Mouse (Mus musculus) right cerebral cortex, postnatal 36 days (tissue): Measurements from ENCODE around the gene Gm14391.
"Not testable (repeated sequence)": the region's sequence is repeated elsewhere in the genome, so short reads cannot be mapped to it uniquely, and the experiment has no call there.

Experiments used
- DNase-seq, 2 experiments: peaks; one replicate each; pipeline ENCODE4 v3.0.0; 2022; ENCODE audit warnings: low spot score in 2 of 2, mixed read lengths in 1 of 2

Gene Gm14391

DNA sequence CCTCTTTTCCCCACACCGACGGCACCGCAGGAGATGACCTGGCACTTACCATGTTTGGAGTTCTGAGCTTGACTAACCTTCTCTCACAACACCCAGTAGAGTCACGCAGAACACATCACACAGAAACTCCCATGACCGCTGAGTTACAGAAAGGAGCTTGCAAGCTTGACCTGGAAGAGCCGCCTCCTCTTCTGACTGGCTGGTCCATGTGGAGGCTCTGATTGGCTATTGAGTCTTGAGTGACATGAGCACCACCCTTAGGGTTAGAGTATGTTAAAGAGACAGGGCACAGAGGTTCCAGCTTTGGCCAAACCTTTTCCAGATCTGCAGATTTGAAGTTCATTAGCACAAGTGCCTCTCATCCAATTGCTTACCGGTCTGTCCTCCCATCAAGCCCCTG lies at the start of gene Gm14391:
TSS of gene Gm14391 (minus strand) at position 186 of the 400 bp plus-strand sequence.
- not testable (repeated sequence) for DNase-seq

DNA sequence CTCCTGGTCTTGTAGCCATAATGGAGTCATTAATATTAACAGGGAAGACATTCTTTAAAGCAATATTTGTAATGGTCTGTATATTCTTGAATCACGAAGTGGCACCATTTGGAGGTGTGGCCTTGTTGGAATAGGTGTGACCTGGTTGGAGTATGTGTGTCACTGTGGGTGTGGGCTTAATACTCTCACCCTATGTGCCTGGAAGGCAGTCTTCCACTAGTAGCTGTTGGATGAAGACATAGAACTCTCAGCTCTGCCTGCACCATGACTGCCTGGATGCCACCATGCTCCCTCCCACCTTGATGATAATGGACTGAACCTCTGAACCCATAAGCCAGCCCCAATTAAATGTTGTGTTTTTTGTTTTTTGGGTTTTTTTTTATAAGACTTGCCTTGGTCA lies 27.7 kb downstream of the Gm14391 start:
- DNase-seq, result not testable (repeated sequence)

DNA sequence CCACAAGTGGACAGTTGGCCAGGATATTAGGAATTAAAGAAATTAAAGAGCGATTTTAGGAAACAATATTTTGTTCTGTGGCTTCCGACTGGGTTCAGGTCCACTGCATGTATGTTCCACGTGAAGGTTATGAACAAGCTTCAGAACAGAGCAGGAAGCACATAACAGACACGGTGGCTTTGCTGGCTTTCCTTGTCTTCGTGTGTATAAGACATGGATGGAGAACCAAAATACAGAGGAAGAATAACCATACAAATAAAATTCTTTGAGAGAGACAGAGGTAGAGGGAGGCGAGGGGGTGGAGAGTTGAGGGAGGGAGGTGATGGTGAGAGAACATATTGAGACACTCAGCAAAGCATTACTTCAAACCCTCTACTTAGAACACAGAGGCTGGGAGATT lies 30.4 kb downstream of the Gm14391 start:
- no peak for DNase-seq

DNA sequence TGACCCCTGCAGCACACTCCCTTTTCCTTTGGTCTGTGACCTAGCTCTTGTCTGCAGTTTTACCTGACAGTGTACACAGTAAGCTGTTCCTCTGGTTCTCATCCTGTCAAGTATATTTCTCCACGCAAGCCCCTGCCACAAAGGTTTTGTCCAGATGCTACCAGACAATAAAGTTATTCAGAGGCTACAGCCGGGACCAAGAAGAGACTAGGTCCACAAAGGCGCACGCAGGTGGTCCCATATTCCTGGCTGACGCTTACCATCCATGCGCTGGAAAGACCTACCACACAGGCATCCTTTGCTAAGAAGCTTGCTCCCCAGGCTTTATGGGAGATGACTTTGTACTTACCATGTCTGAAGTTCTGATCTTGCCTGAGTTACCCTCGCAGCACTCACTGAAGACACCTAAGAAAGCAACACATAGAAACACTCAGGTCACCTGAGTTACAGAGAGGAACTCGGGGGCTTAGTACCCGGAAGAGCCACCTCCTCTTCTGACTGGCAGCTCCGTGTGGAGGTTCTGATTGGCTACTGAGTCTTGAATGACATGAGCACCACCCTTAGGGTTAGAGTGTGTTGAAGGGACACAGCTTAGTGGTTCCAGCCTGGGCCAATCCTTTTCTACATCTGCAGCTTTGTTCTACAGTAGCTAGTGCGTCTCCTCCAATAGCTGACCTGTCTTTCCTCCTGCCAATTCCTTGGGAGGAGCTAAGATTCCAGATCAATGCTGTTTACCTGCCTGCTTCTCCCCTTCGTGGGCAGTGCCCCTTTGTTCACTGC lies 31.1 kb downstream of the Gm14391 start, which contains the start of gene Gm14443:
TSS of gene Gm14443 (minus strand) at position 471 of the 780 bp plus-strand sequence.
- DNase-seq, result not testable (repeated sequence)

DNA sequence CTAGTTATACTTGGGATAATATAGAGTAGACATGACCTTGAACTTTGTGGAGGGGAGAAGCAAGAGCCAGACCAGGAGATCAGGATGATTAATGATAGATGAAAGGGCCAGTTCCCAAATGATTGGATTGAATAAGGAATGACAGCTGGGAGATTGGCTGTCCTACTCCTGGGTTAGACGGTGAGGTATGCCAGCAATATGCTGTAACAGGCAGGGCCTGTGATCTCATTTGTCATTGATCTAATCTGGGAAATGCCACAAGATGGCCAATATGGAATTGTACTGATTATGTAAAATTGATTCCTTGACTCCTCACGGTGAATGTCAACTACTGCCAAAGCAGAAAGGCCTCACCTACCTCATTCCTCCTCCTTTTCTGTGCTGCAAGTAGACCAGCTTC lies 32.7 kb downstream of the Gm14391 start:
- DNase-seq, result not testable (repeated sequence)

DNA sequence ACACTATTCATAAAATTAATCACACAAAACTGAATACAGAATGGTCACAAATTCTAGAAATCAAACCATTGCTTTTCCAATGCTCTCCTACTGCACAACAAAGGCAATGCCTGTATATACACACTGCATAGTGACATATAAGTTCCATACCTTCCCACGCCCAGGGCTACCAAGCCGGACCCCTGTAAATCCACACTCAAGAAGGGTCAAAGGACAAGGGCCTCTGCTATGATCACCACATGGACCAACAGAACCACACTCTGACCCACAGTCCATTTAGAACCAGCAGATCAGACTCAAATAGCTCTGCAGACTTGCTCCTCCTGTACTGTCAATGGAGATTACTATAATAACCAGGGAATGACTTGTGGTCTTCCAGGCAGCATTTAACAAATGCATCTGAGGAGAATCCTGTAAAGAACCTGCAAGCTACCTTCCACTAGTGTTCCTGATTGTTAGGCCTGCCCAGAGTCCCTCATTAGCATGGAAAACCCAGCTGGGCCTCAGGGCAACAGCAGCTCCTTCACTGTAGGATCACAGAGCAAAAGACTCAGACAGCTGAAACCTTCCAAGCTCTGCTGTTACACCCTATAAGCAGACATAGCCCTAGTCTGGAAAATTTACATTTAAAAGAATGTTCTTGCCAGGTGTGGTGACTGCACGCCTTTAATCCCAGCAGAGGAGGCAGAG lies 33.7 kb downstream of the Gm14391 start:
- not testable (repeated sequence) for DNase-seq

DNA sequence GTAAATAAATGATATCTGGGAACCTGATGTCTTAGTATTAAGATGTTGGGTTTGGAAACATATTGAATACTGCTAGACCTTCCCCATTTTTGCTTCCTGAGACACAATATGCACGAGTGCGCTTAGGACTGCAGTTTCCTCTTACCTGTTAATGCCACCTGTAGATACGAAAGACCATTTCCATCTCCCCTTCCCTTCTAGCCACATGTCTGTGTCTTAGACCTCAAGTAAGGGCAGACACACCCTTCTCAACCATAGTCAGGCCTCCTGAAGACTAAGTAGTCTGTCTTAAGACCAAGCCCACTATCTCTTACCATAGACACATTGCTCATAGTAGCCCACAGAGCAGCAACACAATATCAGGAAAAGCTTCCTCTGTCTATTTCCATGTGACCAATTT lies 34.6 kb downstream of the Gm14391 start:
- DNase-seq, result no peak

DNA sequence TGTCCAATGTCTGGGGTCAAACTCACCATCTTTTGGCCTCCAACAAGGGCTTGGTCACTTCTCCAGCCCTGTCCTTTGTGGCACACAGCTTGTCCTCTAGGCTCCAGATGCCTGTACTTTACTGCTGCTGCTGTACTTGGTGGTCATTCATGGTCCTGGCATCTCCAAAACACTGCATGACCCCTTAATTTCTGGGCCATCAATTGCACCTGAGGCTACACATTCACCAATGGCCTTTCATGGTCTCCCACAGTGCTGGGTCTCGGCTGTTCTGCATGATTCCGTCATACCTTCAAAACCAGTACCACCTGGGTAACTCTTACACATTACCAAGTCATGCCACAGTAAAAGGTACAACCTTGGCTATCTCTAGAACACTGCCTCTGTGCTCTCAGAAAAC lies 39.8 kb downstream of the Gm14391 start:
- DNase-seq, result not testable (repeated sequence)

DNA sequence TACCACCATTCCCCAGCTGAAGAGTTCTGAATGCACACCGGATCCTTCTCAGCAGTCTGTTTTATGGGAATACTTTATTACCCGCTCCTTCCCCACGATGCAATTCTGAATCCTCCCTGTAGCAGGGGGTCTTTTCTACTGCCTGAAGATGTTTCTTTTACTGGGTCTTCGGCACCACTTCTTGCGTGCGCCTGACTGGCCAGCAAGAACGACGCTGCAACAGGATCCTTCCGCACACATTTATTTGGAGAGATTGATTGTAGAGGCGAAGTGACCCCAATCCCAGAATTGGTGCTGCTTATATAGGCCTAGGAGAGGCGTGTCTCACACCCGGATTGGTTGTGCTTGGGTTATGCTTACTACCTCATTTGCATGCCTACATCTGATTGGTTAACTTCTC lies 41.6 kb downstream of the Gm14391 start:
- DNase-seq, result not testable (repeated sequence)

DNA sequence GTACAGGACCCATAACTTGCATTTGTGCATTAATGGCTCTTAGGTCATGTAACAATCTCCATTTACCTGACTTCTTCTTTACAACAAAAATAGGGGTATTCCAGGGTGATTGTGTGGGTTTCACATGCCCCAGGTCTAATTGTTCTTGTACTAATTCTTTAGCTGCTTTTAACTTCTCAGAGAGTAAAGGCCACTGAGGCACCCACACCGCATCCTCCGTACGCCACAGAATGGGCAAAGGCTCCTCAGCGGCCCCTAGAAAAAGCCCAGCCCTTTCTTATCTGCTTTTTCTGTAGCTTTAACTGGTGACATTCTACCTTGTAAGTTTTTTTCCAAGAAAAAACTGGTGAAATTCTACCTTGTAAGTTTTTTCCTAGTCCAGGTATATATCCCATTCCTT lies 45.3 kb downstream of the Gm14391 start:
- not testable (repeated sequence) for DNase-seq

DNA sequence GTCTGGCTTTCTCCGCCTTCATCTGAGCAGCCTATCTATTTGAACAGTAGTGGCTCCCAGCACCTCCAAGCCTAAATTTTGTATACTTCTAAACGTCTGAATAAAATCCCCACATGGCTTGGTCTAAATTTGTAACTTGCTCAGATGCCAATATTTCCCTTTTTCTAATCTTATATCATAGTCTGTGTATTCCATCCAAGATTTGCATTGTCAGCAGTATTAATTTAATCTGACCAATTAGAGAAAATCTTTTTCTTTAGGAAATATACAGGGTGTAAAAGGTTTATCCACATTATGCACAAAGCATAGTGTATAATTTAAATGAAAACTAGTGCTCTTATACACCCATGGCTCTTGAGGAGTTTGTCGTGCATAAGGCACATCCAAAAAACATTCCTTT lies 48.1 kb downstream of the Gm14391 start:
- no peak for DNase-seq

DNA sequence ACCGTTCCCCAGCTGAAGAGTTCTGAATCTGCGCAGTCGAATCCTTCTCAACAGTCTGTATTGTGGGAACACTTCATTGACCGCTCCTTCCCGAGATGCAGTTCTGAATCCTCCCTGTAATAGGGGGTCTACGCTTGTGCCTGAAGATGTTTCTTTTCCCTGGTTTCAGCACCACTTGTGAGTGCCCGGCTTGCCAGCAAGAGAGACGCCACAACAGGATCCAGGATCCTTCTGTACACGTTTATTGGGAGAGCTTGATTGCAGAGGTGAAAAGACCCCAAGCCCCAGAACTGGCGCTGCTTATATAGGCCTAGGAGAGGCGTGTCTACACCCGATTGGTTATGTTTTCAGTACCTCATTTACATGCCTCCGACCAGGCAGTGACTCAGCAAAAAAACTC lies 50.0 kb downstream of the Gm14391 start:
- DNase-seq, result no peak

DNA sequence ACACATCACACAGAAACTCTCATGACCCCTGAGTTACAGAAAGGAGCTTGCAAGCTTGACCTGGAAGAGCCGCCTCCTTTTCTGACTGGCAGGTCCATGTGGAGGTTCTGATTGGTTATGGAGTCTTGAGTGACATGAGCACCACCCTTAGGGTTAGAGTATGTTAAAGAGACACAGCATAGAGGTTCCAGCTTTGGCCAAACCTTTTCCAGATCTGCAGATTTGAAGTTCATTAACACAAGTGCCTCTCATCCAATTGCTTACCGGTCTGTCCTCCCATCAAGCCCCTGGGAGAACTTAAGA lies 64.8 kb downstream of the Gm14391 start, which contains the start of gene Gm14399:
TSS of gene Gm14399 (minus strand) at position 20 of the 303 bp plus-strand sequence.
- not testable (repeated sequence) for DNase-seq

DNA sequence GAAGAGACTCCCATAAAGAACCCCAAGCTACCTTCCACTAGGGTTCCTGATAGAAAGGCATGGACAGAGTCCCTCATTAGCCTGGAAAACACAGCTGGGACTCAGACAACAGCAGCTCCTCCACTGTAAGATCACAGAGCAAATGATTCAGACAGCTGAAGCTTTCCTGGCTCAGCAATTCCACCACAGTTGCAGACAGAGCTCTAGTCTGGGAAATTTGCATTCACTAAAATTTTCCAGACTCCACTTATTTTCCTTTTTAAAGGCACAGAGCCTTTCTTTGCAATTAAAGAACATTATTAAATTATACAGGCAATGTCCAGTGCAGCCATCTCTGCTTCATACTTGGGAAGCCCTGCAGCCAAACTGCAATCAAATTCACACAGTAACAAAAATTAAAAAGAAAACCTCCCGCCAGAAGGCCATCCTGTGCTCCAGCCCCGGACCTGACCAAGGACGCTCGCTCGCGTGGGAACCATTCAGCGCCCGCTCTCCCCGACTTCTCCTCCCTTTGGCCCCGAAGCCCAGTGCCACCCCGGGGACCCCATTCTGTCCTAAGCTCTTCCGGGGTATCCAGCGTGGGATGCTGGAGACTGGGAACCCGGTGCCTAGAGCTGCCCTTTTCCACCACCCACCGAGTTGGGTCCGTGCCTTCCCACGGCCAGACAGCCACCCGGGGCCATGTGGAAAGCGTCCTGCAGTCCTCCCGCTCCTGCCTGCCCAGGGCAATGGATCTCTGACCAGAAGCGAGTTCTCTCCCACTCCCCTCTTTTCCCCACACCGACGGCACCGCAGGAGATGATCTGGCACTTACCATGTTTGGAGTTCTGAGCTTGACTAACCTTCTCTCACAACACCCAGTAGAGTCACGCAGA lies 65.4 kb downstream of the Gm14391 start:
- DNase-seq, result peak in 1 of 2 experiments; percentile 11
